Mouse (Mus musculus) liver, adult (tissue): ENCODE data around the gene Dpy30.
A peak's percentile ranks its signal among the peaks of the same experiment; 100 is the strongest.

ENCODE experiments used
- GATA4 ChIP-seq: IDR thresholded peaks from 2 replicates; pipeline ENCODE4 v1.6.1; 2014; ENCODE audit warnings: mild to moderate bottlenecking, low read length; ENCODE audit not compliant: insufficient replicate concordance

The Dpy30 gene

DNA sequence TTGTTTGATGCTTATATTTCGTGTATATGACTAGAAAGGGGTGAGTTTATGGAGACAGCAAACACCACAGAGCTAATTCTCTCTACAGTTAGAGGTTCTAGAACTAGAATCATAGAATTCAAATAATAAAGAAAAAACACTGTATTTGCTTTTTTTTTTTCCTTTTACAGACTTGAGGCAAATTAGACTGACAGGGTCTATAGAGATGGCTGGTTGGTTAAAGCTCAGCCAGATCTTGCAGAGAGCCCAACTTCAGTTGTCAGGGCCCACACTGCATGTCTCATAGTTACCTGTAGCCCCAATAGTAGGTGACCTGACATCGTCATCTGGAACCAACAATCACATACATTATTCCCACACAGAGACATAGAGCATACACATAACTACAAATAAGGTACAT, at the start of gene Dpy30:
Dpy30 (minus strand) TSS at position 101 of the 400 bp plus-strand sequence.
- TF ChIP-seq GATA4: no peak

DNA sequence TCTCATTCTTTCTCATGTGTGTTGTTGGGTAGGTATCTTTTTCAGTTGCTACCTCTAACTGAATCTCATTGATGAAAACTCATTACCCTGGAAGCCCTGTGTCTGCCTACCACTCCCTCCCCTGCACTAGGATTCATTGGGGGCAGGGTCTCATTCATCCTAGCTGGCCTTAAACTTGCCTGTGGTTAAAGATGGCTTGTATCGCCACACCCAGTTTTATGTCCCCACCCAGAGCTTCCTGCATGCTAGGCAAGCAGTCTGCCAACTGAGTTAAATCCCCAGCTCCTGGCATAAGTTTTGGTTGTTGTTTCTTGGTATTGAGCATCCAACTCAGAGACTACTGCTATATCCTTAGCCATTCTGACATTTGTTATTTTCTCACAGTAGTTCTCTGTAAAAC, 39.8 kb upstream of the Dpy30 start:
- no peak for TF ChIP-seq GATA4

DNA sequence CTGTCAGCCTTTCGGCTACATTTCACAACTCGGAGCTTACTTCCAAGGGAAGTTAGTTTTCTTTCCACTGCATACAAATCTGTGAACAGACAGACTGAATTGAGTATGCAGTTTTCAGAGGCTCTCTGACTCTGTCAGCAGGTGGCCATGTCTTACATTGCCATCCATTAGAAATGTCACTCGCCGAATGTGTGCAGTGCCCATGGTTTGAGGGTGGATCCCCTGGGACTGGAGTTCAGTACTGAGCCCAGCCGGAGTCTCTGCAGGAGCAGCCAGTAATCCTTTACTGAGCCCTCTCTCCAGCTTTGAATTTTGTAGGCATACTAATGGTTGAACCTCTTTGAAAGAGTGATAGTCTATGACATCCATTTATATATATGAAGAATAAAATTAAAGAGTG, 17.4 kb upstream of the Dpy30 start:
- no peak for TF ChIP-seq GATA4

DNA sequence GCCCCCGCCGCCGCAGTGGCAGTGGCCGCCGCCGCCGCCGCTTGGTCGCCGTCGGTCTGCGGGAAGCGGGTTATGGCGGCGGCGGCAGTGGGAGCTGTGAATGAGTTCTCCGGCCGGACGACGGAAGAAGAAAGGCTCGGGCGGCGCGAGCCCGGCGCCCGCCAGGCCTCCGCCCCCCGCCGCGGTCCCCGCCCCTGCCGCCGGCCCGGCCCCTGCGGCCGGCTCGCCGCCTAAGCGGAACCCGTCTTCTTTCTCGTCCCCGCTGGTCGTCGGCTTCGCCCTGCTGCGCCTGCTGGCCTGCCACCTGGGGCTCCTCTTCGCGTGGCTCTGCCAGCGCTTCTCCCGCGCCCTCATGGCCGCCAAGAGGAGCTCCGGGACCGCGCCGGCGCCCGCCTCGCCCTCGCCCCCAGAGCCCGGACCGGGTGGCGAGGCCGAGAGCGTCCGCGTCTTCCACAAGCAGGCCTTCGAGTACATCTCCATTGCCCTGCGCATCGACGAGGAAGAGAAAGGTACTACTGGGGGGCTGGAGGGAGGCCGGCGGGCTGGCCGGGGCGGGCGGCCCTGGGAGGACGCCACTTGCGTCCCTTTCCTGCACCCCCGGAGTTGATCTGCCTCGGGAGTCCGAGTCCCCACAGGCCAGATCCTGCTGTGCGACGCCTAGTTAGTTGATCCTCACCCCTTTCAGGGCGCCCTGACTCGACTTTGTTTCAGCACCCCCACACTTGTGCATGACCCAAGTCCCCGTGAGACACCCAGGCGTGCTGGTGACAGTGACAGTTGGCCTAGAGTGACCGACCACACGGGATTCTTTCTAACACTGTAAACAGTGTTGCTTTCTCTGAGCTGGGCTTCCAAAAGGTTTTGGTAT, 15.4 kb upstream of the Dpy30 start, which contains the start of gene Spast:
Spast (plus strand) TSS at position 51 of the 868 bp plus-strand sequence.
- TF ChIP-seq GATA4: no peak

DNA sequence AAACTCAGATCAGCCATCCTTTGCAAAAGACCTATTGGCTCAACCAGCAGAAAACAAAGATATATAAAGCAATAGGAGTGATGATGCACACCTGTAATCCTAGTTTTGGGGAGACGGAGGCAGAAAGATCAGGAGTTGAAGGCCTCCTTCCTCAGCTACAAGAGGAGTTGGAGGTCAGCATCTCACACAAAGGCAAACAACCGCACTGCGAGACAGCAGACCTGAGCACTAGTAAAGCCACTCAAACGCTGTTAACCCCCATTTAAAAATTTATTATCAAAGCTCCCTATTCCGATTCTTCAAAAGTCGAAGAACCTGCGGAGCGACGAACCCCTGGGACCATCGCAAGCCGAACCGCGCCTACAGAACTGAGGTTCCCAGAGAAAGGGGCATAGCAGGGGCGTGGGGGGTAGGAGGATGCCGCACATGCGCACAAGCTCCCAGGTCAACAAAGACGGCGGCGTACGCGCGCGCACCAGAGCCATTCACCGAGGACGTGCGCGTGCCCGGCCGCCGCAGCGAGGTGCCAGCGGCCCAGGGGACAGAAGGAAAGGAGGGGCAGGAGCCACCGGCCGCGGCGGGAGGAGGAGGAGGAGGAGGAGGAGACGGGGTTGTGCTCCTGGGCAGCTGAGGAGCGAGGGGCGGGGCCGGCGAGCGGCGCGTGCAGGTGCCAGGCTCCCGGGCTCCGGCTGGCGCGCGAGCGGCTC, 14.6 kb upstream of the Dpy30 start:
- peak; percentile 18; the same call in 1 of the 2 replicates for TF ChIP-seq GATA4

DNA sequence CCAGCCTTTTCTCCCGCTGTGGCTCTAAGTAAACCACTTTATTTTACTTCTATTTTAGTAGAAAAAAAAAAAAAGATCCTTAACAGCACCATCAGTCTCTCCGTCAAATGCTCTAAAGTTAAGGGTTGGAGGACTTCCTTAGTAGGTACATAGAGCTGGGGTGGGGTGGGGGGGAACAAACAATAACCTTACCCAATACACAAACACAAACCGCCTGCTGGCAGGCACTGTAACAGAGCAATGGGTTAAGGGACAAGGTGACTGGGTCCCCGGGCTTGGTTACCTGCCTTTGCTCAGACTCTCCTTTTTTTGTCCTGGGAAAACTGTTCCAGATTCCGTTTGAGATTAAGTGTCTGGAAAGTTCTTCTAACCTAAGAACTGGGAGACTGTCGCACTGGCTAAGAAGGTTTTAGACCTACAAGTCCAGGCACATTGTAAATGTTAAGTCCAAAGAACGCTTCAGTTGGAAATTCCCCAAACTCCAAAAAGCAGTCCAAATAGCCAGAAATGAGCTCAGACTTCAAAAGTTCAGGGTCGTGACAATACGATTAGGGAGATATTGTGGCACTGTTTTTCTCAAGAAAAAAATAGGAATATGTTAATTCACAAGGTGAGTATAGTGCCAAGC, 7.4 kb upstream of the Dpy30 start:
- no peak for TF ChIP-seq GATA4

DNA sequence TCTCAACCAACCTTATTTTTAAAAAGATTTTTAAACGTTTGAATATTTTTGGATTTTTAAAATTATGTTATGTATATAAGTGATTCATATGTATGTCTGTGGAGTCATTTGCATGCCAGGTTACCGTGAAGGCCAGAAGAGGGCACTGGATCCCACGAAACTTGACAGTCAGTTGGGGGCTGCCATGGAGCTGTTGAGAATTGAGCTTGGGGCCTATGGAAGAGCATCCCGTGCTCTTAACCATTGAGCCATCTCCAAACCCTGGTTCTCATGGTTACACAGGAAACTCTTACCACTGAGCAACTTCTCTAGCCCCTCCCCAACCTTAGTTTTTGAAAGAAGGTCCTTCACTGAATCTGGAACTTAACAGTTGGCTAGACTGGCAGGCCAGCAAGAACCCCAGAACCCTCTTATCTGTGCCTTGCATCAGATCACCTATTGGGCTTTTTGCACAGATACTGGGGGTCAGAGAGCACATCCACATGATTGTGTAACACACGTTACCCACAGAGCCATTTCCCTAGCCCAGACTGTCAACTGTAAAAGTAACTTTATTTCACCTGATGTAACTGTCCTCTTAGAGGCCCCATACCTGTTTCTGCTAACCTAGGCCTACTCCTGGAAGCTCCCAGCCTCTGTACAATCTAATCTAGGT, 1.2 kb downstream of the Dpy30 start:
- peak; percentile 84; the same call in 1 of the 2 replicates for TF ChIP-seq GATA4

DNA sequence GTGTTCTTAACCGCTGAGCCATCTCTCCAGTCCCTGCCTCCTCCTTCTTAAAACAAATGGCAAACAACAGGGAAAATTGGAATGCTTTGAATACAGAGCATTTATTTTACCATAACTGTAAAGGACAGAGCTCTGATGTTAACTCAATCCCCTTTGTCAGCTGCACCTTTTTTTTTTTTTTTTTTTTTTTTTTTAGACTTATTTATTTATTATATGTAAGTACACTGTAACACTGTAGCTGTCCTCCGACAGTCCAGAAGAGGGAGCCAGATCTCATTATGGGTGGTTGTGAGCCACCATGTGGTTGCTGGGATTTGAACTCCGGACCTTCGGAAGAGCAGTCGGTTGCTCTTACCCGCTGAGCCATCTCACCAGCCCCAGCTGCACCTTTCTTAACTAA, 5.0 kb downstream of the Dpy30 start:
- no peak for TF ChIP-seq GATA4

DNA sequence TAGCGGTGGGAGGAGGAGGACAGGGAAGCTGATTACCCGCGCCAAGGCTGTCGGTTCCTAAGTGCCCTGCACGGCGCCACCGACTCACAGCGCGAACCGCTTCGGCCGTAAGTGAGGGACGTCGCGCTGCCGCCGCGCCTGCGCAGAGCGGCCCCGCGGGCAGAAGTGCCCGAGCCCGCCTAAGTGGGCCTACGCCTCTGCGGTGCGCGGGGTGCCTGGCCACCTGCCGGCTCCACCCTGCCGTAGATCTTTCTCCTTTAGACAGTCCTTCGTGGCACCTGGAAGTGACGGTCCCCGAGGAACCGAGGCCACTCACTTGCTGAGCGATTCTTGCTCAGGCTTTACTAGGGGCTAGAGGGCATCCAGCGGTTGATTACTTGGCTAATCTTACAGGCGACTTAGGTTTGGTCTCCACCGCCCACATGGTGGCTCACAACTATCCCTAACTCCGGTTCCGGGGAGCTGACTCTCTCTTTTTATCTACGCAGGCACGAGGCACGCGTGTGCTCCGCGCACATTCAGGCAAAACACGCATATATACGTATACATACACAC, 7.4 kb downstream of the Dpy30 start:
- TF ChIP-seq GATA4: no peak; the same call in 1 of the 2 replicates

DNA sequence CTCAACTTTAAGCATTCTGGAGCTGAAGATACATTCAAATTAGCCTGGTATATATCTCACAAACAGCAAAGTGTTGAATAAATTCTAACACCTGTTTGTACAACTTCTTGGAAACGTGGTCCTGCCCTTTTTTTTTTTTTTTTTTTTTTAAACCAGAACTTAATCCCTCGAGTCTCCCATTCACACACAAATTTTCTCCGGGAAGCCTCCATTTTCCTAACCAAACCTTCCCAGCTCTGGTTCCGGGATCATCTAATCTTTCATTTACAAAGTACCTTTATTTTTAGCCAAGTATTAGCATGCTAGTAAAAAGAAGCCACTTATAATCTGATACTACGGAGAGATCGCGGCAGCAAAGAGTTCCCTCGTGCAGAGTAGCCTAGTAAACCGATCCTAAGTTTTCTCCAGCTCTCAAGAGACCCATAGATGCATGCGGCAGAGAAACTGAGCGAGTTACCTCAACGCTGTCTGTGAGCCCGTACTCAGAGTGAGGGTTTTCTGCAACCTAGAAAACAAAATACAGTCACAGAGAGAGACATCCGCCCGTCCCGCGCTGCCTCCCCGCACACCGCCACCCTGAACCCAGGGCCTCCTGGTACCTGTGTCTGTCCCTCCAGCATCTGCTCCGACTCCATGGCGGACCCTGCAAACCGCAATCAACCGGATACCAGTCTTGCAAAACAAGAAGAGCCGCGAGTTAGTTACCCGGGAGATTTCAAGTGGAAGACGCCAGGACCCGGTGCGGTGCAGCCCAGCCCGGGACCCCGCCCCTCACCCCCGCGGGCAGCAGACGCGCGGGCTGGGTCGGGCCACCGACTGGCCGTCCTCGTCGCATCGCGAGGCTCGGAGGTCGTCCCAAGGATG, 8.1 kb downstream of the Dpy30 start:
- TF ChIP-seq GATA4: no peak

DNA sequence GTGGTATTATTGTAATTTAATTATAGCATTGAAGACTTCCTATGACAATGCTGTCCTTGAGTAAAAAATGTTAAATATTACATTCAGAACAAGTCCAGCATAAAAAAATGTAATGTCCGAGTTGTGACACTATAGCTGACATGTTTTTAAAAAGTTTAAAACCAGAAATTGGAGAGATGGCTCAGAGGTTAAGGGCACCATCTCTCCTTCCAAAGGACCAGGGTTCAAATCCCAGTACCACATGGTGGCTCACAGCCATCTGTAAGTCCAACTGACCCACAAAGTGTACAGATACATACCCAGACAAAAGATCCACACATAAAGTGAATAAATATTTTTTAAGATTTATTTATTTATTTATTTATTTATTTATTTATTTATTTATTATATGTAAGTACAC, 17.7 kb downstream of the Dpy30 start:
- no peak for TF ChIP-seq GATA4

DNA sequence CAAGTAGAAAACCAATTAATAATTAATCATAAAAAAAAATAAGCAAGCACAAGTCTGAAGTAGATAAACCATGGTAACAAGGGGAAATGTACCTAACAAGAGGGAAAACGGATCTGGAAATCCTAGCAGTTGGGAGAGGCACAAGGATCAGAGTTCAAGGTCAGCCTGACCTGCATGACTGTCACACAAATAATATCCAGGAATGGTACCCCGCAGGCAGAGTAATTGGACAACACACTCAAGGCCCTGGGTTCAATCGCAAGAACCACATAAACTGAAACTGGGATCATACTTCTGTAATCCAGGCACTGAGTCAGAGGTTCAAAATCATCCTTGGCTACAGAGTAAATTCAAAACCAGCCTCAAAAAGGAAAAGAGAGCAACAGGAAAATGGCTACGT, 18.1 kb downstream of the Dpy30 start:
- TF ChIP-seq GATA4: no peak

DNA sequence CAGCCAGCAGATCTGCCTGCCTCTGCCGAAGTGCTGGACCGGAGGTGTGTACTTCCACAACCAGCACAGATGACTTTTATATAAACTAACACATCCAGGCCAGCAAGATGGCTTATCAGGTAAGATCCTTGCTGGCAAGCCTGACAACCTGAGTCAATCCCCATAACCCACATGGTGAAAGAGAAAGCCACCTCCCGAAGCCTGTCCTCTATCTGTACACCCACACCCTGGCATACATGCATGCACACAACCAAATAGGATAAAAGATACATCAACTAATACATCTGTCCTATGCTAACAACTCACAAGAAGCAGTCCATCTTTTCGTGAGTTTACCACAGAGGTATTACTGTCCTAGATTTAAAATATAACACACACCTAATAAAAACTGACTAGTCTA, 19.7 kb downstream of the Dpy30 start:
- TF ChIP-seq GATA4: no peak

DNA sequence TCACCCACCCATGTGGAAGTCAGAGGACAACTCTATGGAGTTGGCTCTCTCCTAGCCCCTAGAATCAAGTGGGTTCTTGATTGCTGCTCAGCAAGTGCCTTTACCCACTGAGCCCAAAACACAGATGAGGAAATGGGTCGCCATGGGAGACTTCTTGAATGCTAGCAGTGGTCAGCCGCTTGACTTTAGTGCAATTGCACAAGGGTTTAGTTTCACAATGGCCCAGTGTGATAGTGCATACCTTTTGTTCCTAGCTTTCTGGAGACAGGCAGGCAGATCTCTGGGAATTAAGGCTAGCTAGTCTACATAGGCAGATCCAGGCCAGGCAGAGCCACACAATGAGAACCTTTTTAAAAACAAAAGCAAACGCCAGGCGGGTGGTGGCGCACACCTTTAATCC, 23.7 kb downstream of the Dpy30 start:
- TF ChIP-seq GATA4: no peak

DNA sequence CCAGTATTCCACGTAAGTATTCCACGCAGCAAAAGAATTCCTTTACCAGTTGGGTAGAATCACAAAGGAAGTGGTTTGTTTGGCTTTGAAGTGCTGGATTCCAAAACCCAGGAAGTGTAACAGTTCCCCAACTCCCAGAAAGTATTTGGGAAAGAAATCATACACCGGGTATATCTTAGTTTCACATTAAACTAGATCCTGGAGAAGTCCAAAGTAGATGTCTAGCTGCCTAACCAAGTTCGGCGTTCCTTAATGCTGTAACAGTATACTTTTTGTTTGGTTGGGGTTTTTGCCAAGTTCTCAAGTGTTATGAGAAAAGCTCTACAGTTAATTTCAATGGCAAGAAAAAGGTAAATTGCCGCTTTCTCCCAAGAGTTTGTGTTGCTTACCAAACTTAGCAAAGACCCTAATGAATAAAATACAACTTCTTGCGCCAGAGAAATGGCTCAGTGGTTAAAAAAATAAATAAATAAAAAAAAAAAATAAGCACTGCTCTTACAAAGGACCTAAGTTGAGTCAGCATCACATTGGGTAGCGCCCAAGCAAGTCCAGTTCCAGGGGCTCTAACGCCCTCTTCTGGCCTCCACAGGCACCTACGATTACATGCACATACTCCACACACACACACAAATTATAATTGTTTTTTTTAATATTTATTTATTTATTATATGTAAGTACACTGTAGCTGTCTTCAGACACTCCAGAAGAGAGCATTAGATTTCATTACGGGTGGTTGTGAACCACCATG, 27.5 kb downstream of the Dpy30 start:
- no peak for TF ChIP-seq GATA4
